Mouse (Mus musculus): ENCODE measurements around the gene Nus1. TPM values are rescaled to one million over a fixed set of nuclear protein-coding genes. Genes with fewer than 3 reads are reported as not detected.
A peak's percentile ranks its signal among the peaks of the same experiment; 100 is the strongest.

Gene Nus1
- total RNA-seq (2021) = 10 to 100 TPM; 28.9 to 33.6 TPM

DNA sequence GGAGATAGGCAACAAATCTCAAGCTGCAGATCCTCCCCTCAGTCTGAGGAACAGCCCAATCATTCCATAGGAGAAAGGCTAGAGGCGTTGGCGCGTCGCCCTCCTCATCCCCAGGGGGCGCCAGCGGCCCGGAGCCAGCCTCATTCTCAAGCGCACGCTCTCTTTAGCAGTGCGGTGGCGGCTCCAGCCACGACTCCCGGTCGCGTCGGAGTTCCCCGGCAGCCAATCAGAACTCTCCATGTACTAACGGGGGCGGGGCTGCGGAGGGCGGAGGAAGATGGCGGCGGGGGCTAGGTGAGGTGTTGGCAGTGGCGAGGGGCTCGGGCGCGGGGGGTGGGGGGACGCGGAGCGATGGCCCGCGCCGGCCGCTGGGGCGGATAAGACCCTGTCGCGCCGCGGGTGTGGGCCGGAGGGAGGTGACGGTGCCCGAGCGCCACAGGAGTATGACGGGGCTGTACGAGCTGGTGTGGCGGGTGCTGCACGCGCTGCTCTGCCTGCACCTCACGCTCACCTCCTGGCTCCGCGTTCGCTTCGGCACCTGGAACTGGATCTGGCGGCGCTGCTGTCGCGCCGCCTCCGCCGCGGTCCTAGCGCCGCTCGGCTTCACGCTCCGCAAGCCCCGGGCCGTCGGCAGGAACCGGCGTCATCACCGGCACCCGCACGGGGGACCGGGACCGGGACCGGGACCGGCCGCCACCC is at the start of gene Nus1:
TSS of gene Nus1 (plus strand) at position 249 of the 699 bp plus-strand sequence.
- peak; percentile 94 to 95 for DNase-seq
- intact Hi-C loops (cut with DNase I) = loop anchor here (2.0 kb wide), 1 partner anchor 29 kb away; the partner anchor contains the start of gene Nepn

DNA sequence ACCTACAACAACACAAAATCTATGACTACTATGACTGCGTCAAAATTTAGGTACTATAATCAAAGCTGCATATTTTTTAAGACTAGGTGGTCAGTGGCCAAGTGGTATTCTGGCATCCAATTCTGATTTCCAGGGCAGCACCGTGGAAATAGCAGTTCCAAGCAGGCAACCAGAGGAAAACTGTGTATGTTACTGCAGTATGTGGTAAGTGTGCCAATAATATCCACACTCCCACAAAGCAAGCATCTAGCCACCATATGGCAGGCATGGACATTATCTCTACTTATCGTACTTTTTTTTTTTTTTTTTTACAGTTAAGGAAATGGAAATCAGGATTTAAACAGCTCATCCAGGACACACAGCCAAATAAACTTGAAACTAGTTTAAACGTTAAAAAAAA is 49.0 kb upstream of the Nus1 start:
- DNase-seq = no peak
- intact Hi-C loops (cut with DNase I) = no loop called here

DNA sequence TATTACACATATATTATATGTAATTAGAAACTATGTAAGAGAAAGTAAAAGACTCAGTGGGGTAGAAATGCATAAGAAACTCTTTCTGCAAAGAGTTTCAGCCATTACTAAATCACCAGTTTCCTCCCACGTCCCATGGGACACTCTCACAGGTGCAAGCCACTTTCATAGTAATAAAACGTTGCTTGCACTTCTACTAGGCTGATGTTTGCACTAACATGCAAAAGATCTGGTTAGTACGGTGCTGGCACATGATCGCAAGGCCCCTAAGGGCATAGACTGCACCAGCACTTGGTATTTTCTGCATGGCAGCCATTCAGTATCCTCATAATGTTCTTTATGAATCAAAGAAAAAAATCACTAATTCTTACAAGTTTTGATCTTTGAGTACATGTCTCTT is 43.5 kb upstream of the Nus1 start:
- no peak for DNase-seq
- intact Hi-C loops (cut with DNase I) = no loop called here

DNA sequence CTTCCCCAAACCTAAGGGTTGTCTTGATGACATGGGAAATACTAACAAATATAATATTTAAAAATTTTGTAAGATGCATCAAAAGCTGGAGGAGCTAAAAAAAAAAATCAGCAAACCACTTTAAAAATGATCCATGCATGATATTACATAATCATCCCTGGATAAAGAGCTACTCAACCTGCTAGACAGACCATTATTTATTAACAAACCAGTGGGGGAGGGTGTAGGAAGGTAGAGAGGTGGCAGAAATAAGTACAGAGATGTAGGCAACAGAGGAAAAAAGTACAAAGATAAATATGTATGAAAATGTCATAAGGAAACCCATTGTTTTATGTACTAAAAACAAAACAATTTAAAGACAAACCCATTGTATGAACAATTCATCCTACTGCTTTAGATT is 42.7 kb upstream of the Nus1 start:
- no peak for DNase-seq
- intact Hi-C loops (cut with DNase I) = no loop called here

DNA sequence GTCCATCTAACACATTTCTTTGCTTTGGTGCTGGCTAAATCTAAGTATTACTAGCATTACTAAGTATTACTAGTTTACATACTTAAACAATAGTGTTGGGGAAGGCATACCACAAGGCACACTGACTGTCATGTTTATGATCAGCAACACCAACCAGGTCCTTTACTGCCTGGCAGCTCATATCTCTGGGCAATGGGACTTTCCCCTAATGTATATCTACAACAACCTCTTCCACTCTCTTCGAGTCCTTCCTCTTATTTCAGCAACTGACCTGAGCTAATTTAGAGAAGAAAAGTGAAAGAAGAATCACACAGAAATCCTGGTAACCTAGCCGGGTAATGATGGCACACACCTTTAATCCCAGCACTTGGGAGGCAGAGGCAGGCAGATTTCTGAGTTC is 40.9 kb upstream of the Nus1 start:
- intact Hi-C loops (cut with DNase I) = no loop called here
- DNase-seq = no peak

DNA sequence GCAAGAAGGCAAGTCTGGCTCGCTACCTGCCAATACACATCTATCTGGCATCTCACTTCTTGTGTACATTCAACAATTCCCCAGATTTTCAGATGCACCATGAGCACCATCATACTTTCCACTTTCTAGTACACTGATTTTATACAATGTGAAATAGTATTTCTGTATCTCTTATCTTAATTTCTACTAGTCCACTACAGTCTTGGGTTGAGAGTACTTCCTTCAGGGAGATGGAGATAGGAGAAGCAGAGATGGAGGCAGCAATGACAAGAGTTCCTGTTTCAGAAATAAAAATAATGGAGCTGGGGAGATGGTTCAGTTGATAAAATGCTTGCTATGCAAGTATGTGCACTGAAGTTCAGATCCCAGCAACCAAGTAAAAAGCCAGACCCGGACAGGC is 39.5 kb upstream of the Nus1 start:
- intact Hi-C loops (cut with DNase I) = no loop called here
- DNase-seq = no peak

DNA sequence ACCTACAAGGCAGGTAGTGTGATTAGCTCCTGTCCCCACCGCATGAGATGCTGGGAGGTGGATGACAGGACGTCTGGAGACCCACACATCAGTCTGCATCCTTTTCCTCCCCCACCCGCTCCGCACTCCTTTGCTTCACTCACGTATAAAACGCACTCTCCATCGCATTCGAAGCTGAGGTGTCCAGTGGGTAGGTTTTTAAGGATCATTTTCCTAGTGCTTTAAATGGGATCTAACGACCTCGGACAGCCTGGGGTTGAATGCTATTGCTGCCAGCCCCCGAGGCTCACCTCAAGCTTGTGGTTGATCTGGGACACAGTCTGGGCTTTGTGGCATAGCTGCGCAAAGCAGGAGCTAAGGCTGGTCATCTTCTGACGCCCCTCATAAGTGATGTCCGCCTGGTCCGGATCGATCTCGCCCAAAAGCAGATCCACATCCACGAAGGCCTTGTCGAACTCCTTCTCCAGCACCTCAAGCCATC is 36.0 kb upstream of the Nus1 start:
- intact Hi-C loops (cut with DNase I) = loop anchor here (5.0 to 10.0 kb wide), 2 partner anchors 104 to 277 kb away; no protein-coding TSS in a partner anchor
- no peak for DNase-seq

DNA sequence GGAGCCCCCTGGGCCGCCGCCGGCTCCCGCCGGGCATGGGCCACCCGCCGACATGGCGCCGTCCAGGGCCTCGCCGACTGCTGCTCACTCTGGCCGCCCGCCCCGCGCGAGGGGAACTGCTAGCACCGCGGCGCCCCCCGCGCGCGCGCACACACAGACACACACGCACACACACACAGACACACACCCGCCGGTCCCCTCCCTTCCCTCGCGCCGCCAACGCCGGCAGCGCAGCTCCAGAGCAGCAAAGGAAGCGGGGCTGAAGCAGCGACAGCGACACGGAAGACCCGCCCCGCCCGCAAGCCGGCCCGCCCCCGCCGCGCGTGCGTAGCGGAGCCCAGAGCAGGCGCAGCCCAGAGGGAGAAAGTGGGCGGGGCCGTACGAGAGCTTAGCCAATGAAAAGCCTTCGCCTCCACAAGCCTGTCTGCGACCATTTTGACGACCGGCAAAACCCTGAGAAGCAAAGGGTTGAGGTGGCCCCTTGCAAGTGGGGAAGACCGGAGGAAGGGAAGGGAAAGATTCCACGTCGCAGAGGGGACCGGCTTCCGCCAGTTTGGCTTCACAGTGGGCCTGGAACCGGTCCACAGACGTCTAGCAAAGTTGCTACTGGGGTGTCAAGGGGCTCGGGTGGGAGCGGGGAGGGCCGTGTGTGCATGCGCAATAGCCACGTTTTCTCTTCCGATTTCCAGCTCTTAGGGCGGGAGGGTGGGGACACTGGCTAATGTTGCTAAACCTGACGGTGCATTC is 35.3 kb upstream of the Nus1 start, which contains the start of gene Gopc:
TSS of gene Gopc (minus strand) at position 280 of the 747 bp plus-strand sequence.
- DNase-seq = peak; percentile 95 to 98
- intact Hi-C loops (cut with DNase I) = loop anchor here (2.0 to 10.0 kb wide), 3 partner anchors 37 to 277 kb away; no protein-coding TSS in a partner anchor

DNA sequence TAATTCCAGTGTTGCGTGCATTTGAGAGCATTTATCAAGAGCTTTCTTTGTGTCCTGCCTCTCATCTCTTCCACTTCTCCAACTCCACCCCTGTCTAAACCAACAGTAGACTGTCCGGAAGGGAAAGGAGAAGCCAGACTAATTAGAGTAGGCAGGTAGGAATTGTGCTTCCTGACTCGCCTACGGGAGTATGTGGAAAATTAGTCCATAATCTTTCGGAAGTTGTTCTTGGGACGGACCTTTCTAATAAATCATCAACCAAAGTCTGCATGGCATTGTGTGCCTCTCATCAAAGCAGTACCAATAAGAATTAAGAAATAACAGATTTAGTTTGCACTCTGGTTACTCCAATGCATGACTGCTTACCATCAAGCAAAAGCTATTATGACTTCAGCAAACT is 34.3 kb upstream of the Nus1 start:
- intact Hi-C loops (cut with DNase I) = loop anchor here (2.0 to 10.0 kb wide), 3 partner anchors 36 to 278 kb away; no protein-coding TSS in a partner anchor
- peak in 1 of 2 experiments; percentile 6 for DNase-seq

DNA sequence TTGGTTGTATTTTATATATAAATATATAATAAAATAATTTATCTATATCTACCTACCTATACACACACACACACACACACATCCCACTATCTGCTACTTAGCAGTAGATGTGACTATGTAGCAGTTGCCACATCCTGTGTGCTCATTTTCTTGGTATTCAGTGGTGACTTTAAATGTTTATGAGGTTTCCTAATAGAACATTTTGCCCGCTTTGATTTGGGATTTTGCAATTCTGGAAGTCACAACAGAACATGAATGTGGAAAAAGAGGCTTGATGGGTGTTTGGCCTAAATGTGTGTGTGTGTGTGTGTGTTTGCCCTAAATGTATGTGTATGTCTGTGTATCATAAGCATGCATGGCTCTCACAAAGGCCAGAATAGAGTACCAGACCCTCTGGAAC is 33.8 kb upstream of the Nus1 start:
- intact Hi-C loops (cut with DNase I) = loop anchor here (2.0 to 10.0 kb wide), 3 partner anchors 35 to 279 kb away; no protein-coding TSS in a partner anchor
- no peak for DNase-seq

DNA sequence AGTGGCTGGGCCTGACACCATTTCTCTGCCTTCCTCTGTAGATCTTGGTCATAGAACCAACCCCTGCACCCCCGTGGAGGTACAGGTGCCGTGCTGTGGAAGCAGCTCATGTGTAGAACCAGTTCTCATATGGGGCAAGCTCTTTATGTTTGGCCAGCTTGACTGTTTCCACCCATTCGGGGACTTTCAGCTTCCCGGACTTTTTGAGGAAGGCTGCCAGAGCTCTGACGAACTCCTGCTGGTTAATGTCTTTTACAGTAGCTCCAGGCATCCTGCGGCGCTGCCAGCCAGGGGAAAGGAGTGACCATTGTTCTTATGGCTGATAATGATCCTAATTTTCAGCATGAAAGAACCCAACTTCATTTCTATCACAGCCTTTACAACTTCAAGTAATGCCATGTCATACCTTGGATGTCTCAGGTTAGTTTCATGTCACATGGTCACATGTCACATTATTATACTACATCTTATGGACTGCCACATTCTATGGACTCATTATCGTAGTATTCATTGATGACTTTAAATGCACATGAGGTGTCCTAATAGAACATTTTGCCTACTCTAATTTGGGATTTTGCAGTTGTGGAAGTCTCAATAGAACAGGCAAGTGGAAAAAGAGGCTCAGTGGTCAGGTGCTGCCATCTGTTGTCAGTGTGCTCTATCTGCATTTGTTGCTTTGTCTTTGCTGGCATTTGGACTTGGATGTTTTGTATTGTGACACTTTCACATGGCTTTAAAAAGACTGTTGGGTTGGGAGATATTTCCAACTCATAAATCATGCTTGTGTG is 32.3 kb upstream of the Nus1 start:
- intact Hi-C loops (cut with DNase I) = loop anchor here (2.0 to 10.0 kb wide), 5 partner anchors 54 to 280 kb away; partner anchors contain the start of gene Dcbld1
- peak; percentile 47 to 61 for DNase-seq

DNA sequence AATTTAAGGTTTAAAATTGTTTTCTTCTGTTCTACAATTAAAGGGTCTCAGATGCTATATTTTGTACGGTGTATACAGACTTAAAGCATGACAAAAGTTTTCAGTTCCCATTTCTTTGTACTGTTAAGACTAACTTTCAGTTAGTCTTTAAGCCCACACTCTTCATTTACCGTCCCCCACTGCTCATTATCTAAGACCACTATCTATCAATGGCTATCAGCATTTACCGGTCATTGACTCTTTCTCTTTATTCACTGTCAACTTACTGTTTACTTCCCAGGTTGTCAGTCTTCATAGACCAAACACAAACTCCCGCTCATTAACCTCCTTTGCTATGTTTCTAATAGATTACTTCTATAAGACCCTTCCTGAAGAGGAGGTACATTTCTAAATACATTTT is 30.2 kb upstream of the Nus1 start:
- intact Hi-C loops (cut with DNase I) = loop anchor here (5.0 to 10.0 kb wide), 2 partner anchors 170 to 282 kb away; no protein-coding TSS in a partner anchor
- no peak for DNase-seq

DNA sequence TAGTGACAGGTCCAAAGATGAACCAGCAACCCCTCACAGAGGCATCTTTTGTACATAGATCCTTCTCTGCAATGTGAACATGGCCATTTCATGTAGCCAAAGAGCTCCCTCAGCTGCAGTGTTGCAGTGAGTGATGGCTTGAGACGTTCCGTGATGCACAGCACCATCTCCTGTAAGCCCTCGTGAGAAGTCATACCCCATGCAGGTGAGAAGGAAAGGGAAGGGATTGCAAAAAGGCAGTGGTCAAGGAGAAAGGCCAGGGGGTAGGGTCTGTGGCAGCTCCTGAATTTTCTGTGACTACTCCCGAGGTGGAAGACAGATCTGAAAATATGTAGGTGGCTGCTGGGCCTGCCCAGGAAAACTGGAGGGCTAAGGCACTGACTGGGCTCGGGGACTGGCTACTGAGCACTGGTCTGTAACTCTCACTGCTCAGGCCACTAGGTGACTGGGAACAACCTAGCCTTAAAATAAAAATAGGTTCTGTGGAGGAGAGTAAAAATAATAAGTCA is 28.4 kb upstream of the Nus1 start, which contains the start of gene Nepn:
TSS of gene Nepn (plus strand) at position 51 of the 509 bp plus-strand sequence.
- DNase-seq = no peak
- intact Hi-C loops (cut with DNase I) = loop anchor here (2.0 to 10.0 kb wide), 3 partner anchors 28 to 284 kb away; partner anchors contain the start of gene Nus1

DNA sequence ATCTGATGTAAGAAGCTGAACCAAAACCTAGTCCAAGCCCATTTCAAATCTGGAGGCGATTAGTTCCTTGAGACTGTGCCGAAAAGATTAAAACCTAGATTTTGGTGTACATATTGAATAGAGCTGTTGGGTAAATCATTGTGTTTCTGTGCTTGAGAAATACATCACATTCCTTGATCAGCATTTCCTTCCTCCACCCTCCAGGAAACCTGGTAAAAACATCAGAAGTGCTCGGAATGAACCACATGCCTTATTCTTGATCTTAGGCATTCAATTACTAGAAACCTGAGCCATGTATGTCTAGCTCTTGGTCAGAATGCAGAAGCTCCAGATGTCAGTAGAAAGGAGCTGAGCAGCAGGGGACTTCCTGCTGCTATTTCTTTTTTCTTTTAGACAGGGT is 27.9 kb upstream of the Nus1 start:
- intact Hi-C loops (cut with DNase I) = loop anchor here (2.0 to 10.0 kb wide), 3 partner anchors 27 to 285 kb away; partner anchors contain the start of gene Nus1
- peak in 1 of 2 experiments; percentile 7 for DNase-seq

DNA sequence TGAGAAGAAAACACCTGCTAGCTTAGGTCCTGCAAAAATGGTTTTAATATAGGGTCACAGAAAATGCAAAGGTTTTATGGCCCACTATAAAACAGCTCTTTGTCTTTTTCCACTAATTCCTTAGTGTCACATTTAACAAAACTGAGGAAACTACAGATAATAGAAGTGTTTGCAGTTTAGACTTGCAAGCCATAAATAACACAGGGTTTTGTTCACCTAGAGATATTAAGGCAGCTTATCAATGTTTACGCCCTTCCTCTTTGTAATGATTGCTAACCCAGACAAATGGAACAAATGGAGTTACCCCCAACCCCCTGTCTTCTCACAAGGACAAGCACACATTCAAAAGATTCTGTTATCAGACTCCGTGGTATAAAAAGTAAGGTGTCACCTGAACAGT is 26.1 kb upstream of the Nus1 start:
- DNase-seq = no peak
- intact Hi-C loops (cut with DNase I) = no loop called here

DNA sequence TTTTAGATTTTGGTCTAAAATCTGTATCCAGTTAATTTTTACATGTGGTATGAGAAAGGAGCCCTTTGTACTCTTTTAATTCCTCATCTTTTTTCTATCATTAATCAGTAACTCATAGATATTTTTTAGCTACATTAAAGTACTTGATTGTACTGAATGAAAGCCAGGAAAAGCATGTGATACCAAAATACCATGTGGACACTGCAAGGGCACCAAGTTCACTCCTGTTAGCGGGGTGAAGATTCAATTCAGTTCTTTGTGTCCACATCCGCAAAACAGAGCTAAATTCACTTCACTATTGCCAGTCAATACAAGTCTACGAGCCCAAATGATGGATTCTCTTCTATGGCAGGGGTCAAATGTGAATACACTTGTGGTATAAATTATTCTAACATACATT is 20.7 kb upstream of the Nus1 start:
- DNase-seq = no peak
- intact Hi-C loops (cut with DNase I) = no loop called here

DNA sequence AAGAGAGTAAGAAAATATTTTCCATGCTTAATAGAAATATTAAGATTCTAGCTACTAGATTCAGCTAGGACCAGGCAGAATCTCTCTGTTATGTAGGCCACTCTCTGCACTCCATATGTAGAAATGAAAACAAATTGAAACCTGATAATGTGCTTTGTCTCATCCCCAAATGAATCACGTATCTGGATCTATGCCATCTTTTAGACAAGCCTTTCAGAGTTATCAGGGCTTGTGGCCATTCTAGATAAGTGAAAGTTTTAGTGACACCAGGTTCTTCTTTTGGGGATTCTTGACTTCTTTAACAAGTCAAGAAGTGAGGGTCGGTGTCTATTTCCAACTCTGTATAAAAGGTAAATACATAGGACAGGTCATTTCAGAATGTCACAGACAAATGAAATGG is 18.6 kb upstream of the Nus1 start:
- DNase-seq = no peak
- intact Hi-C loops (cut with DNase I) = no loop called here

DNA sequence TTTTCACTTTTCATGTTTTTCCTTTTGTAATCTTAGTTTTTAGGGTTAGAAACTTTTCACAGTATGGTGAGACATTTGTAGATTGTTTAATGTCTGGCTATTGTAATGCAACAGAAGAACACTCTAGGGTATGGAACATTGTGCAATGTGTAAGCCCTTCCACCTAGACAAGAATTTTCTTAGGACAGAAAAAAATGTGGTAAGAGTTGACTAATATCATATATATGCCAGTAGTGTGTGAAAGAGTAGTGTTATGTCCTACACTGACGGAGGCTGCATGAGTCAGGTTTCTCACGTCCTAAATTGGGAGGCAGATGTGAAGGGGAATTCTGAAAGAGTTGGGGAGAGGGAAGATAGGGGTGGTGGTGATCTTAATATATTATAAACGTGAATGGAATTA is 17.6 kb upstream of the Nus1 start:
- intact Hi-C loops (cut with DNase I) = no loop called here
- DNase-seq = no peak

DNA sequence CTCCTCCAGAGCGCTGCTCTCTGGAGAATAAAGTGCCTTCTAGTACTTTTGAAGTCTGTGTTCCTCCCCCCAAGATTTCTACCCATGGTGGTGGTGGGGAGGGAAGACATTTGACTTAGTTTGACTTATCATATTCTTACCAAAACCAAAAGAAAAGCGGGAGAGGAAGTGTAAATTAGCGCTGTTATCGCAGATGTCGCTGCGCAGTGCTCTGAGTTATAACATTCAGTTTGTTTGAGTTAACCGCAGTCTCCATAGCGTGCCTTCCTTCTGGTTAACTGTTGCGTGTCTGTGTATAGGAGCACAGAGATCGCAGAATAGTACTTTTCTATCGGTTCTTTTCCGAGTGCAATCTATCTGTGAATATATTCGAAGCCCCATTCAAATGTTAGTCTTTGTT is 12.2 kb upstream of the Nus1 start:
- DNase-seq = no peak
- intact Hi-C loops (cut with DNase I) = no loop called here

DNA sequence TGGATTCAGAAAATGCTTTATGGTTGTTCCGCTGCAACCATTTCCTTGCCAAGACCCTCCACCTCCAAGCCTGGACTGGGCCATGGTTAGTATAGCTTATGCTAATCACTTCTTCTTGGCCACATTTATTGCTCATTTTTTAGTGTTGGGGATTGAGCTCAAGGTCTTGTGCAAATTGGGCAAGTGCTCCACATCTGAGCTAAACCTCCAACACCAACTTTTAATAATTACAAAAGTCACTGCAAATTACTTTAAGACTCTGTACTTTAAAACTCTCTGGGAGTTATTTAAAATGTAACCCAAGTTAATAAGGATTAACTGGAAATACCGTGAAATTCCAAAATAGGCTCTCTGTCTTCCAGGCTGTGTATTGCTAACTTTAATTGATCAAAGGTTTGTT is 9.8 kb upstream of the Nus1 start:
- DNase-seq = no peak
- intact Hi-C loops (cut with DNase I) = no loop called here
